Mouse (Mus musculus) limb, embryonic 13.5 days (tissue): ENCODE results near the gene Cyp39a1. TPM values are rescaled to one million over a fixed set of nuclear protein-coding genes. Genes with fewer than 3 reads are reported as not detected.
A peak's percentile ranks its signal among the peaks of the same experiment; 100 is the strongest.

Experiments used
- ATAC-seq: fragments of 200-750 bp; cut with Nextera tagmentation; 2 replicates; pipeline ENCODE4 v1.8.0; 2017; ENCODE audit warnings: low read depth, moderate number of reproducible peaks, moderate TSS enrichment; ENCODE audit not compliant: low FRiP score
- H3K27ac ChIP-seq: fragments of 300-500 bp; sonication (generic); 2 replicates; pipeline ENCODE4 v1.5.1; 2015; ENCODE audit warnings: inconsistent platforms, mild to moderate bottlenecking, moderate library complexity
- H3K27me3 ChIP-seq: fragments of 300-500 bp; sonication (generic); 2 replicates; pipeline ENCODE4 v1.6.1; 2015; ENCODE audit warnings: mild to moderate bottlenecking, inconsistent platforms
- H3K36me3 ChIP-seq: fragments of 300-500 bp; sonication (generic); 2 replicates; pipeline ENCODE4 v1.6.1; 2015; ENCODE audit warnings: inconsistent platforms, mild to moderate bottlenecking, moderate library complexity
- H3K4me1 ChIP-seq: fragments of 300-500 bp; sonication (generic); 2 replicates; pipeline ENCODE4 v1.6.1; 2015; ENCODE audit warnings: inconsistent platforms
- H3K4me2 ChIP-seq: fragments of 300-500 bp; sonication (generic); replicated peaks from 2 replicates; pipeline ENCODE4 v1.6.1; 2015; ENCODE audit warnings: inconsistent platforms, mild to moderate bottlenecking, moderate library complexity
- H3K4me3 ChIP-seq: fragments of 300-500 bp; sonication (generic); 2 replicates; pipeline ENCODE4 v1.5.1; 2015; ENCODE audit warnings: moderate library complexity, mild to moderate bottlenecking, inconsistent platforms
- H3K9ac ChIP-seq: fragments of 300-500 bp; sonication (generic); 2 replicates; pipeline ENCODE4 v1.6.1; 2015; ENCODE audit warnings: mild to moderate bottlenecking, inconsistent platforms
- H3K9me3 ChIP-seq: fragments of 300-500 bp; sonication (generic); 2 replicates; pipeline ENCODE4 v1.6.1; 2016; ENCODE audit warnings: inconsistent platforms
- WGBS: fragments of 180-500 bp; shearing (Covaris S2); methylation state at CpG from one replicate; pipeline ENCODE4 v1.1.7; 2015; 5-methylcytosine and 5-hydroxymethylcytosine counted together
- polyA plus RNA-seq: library from polyadenylated mRNA; unstranded; fragments of >200 nt; fragmentation: Nextera tagmentation; extraction: Ambion mirVana; gene quantifications from 2 replicates; pipeline ENCODE4 v1.2.1, GENCODE M21; 2015

Gene Cyp39a1
- polyA plus RNA-seq, 1 experiment from 2014 or later, result 32.0 TPM

DNA sequence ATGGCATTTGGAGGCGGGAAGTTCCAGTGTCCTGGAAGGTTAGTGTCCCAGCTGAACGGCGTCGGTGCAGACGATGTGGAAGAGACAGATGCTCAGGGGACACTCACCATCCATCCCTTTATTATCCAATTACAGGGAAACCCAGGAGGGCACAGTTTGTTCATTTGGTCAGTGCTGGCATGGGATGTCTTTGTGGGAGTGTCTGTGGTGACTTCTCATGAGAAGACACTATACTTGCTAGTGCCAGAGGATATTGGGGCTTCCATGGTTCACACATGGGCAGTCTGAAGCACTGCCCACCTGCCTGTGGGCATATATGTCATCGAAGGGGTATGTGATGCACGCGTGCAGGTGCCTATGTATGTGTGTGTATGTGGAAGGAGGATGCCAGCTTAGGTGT is 64.8 kb downstream of the Cyp39a1 start:
- Histone ChIP-seq H3K4me3 (no peak overlapping the region), H3K4me2 (no peak overlapping the region), H3K4me1 (no peaks in the 10 kb centered on the region), H3K9me3 (no peaks in the 10 kb centered on the region), H3K27ac (no peak overlapping the region), H3K9ac (no peak overlapping the region), H3K27me3 (no peaks in the 10 kb centered on the region), H3K36me3 (peaks cover 5% of the 10 kb centered on the region; the same call in 1 of the 2 replicates)
- no peak for ATAC-seq
- 94% methylated on average over 8 of the region's 8 CpGs for WGBS

DNA sequence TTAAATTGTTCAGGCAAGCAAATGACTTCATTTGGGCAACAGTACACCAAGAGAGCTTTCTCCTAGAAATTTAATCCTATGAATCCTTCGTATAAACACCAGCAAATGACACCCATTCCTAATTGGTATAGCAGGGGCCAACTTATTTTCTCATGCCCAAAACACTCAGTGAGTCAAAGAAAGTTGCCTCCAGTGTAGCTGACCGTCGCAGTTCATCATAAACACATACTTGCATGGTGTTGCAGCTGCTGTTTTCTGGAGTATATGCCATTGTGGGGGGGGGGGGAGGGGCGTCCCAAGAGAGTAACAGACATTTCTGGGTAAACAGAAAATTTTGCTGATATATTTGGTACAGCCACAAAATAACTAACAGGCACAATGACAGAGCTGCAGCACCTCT is 67.0 kb downstream of the Cyp39a1 start:
- Histone ChIP-seq H3K9ac (no peak overlapping the region), H3K27me3 (no peaks in the 10 kb centered on the region), H3K4me2 (no peak overlapping the region), H3K27ac (no peak overlapping the region), H3K9me3 (no peaks in the 10 kb centered on the region), H3K4me1 (no peaks in the 10 kb centered on the region), H3K36me3 (peaks cover 5% of the 10 kb centered on the region; the same call in 1 of the 2 replicates), H3K4me3 (no peak overlapping the region)
- no peak for ATAC-seq
- WGBS, result 68% methylated on average over 4 of the region's 4 CpGs

DNA sequence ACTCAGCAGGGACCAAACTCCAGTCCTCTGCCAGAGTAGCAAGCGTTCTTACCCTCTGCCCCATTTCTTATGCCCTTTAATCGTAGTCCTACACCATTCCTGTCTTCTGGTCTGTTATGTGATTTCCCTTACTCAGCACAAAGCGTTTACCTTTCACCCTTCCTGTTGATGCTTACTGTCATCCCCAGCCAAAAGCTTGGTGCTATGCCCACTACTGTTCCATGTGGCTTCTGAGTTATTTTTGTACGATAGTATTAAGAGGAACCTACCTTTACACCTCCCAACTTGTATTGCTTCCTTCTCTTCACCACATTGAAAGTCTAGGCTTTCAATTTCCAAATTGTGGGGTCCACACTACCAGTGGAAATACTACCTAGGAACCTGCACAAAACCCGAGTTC is 76.7 kb downstream of the Cyp39a1 start:
- no peaks in the 10 kb centered on the region for H3K27me3 ChIP-seq
- no peak overlapping the region for H3K4me3 ChIP-seq
- H3K27ac ChIP-seq, result no peak overlapping the region
- H3K4me1 ChIP-seq, result no peaks in the 10 kb centered on the region
- H3K9me3 ChIP-seq, result peaks cover 5% of the 10 kb centered on the region; the same call in 1 of the 2 replicates
- H3K36me3 ChIP-seq, result peaks cover 19% of the 10 kb centered on the region
- H3K9ac ChIP-seq, result no peak overlapping the region
- no peak for ATAC-seq
- 86% methylated on average over 5 of the region's 5 CpGs for WGBS
- no peak overlapping the region for H3K4me2 ChIP-seq

DNA sequence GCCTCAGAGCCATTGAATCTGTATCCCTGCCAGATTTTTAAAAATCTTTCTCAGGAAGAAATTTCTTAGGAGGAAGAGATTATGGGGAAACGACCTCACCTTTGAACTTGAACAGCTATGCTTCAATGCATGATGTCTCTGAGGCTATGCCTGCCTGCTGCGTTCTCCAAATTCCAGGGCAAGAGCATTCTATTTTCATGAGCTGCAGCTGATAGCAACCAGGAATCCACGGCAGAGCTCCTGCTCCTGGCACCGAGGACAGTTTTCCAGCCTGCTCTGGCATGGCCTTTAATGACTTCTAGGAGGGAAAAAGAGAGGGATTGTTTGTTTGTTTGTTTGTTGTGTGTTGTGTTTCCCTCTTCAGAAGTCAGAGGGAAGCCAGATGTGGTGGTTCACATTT is 77.2 kb downstream of the Cyp39a1 start:
- 43% methylated on average over 4 of the region's 4 CpGs for WGBS

DNA sequence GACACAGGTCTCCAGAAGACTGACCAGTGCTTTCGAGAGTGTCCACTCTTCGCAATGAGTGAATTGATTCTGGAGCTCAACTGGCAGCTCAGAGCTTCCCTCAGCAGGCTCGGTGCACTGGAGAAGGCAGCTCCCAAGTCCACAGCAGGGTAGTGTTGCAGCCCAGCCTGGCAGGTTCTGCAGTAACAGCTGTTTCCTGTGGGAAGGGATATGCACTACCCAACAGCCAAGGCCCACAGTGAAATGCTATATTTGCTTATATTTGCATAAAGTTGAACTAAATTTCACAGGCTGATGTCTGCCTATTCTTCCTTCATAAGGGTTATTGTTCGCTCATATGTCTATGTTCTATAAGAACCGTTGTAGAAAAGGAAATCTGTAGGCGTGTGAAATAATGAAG is 83.9 kb downstream of the Cyp39a1 start:
- Histone ChIP-seq H3K27me3 (no peaks in the 10 kb centered on the region), H3K36me3 (peaks cover 27% of the 10 kb centered on the region), H3K4me1 (0 out of 2 replicates have a peak, but pooled peaks cover 5% of the 10 kb centered on the region), H3K27ac (no peak overlapping the region), H3K9me3 (no peaks in the 10 kb centered on the region), H3K9ac (no peak overlapping the region), H3K4me2 (no peak overlapping the region), H3K4me3 (no peak overlapping the region)
- ATAC-seq, result no peak
- WGBS, result 93% methylated on average over 6 of the region's 6 CpGs

More for the DNA sequence above, 77.2 kb downstream of the Cyp39a1 start:
- peaks cover 5% of the 10 kb centered on the region; the same call in 1 of the 2 replicates for H3K9me3 ChIP-seq
- H3K27me3 ChIP-seq, result no peaks in the 10 kb centered on the region
- no peaks in the 10 kb centered on the region for H3K4me1 ChIP-seq
- no peak overlapping the region for H3K27ac ChIP-seq
- ATAC-seq, result no peak
- no peak overlapping the region for H3K9ac ChIP-seq
- no peak overlapping the region for H3K4me3 ChIP-seq
- no peak overlapping the region for H3K4me2 ChIP-seq
- peaks cover 24% of the 10 kb centered on the region for H3K36me3 ChIP-seq

DNA sequence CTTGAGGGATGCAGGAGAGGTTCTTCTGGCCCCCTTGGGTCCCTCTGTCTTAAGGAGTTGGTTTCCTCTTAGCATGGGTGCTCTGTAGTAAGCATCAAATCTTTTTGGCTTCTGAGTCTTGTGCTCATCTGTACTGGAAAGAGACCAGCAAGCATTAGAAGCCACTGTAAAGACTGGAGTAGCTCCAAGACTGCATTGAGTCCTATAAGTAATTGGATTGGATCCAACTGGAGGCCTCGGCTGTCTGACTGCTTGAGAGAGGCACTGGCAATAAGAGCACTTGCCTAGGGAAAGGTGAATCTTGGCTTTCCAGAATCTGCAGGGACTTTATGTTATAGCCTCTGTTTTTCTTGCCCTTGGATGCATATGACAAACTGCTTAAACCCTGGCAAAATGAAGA is 85.6 kb downstream of the Cyp39a1 start:
- no peaks in the 10 kb centered on the region for H3K27me3 ChIP-seq
- H3K4me1 ChIP-seq, result 0 out of 2 replicates have a peak, but pooled peaks cover 5% of the 10 kb centered on the region
- H3K9ac ChIP-seq, result no peak overlapping the region
- 39% methylated on average over 1 of the region's 1 CpGs for WGBS
- H3K4me3 ChIP-seq, result no peak overlapping the region
- ATAC-seq, result no peak
- H3K4me2 ChIP-seq, result no peak overlapping the region
- H3K27ac ChIP-seq, result no peak overlapping the region
- H3K36me3 ChIP-seq, result peaks cover 16% of the 10 kb centered on the region; the same call in 1 of the 2 replicates
- H3K9me3 ChIP-seq, result no peaks in the 10 kb centered on the region

DNA sequence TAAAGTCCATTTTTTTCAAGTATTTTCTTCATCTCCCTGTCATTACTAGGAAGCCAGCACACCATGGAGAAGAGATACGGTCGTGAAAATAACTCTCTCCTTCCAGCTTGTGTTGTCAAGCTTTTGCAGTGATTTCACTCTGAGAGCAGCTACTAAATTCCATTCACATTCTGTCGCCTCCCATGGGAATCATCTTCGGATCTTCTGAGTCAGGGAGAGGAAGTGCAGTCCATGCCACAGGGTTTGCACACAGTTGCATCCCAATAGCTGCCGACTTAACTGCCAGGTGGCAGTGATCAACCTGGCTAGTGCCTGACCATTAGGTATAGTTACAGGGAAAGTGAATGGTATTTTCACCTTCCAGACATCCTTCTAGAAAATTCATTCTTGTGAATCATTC is 87.5 kb downstream of the Cyp39a1 start:
- no peak overlapping the region for H3K4me2 ChIP-seq
- no peaks in the 10 kb centered on the region for H3K9me3 ChIP-seq
- H3K4me3 ChIP-seq, result no peak overlapping the region
- ATAC-seq, result no peak
- no peaks in the 10 kb centered on the region for H3K27me3 ChIP-seq
- peaks cover 8% of the 10 kb centered on the region; the same call in 1 of the 2 replicates for H3K36me3 ChIP-seq
- H3K27ac ChIP-seq, result no peak overlapping the region
- 72% methylated on average over 5 of the region's 5 CpGs for WGBS
- H3K4me1 ChIP-seq, result 0 out of 2 replicates have a peak, but pooled peaks cover 5% of the 10 kb centered on the region
- H3K9ac ChIP-seq, result no peak overlapping the region

DNA sequence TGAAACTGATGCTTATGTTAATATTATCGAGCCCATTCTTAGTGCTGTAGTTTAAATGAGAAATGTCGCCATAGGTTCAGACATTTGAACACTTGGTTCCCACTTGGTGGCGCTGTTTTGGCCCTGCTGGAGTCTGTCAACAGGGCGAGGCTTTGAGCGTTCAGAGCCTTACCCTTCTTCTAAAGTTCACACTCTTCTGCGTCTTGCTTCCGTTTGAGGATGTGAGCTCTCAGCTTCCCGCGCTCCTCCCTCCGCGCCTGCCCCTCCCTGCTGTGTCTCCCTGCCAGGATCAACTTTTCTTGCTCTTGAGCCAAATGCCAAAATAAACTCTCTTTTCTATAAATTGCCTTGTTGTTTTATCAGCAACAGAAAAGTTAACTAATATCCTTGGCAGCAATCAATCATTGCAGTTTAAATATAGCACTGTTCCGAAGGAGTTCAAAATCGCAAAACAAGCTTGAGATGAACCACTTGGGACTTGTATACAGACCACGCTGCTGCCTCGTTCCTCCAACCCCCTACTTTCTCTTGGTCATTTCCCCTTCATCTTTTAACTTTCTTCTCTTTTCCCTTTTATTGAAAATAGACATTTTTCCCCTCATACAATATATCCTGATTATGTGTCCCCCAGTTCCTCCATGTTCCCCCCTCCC is 91.5 kb downstream of the Cyp39a1 start:
- H3K9ac ChIP-seq, result no peak overlapping the region
- WGBS, result 46% methylated on average over 15 of the region's 15 CpGs
- H3K4me1 ChIP-seq, result 0 out of 2 replicates have a peak, but pooled peaks cover 2% of the 10 kb centered on the region
- ATAC-seq, result no peak
- peak overlapping the region; percentile 13; the same call in 1 of the 2 replicates for H3K4me3 ChIP-seq
- no peaks in the 10 kb centered on the region for H3K9me3 ChIP-seq
- no peak overlapping the region; the same call in 1 of the 2 replicates for H3K27ac ChIP-seq
- no peaks in the 10 kb centered on the region for H3K27me3 ChIP-seq
- peak overlapping the region; percentile 32 for H3K4me2 ChIP-seq
- H3K36me3 ChIP-seq, result no peaks in the 10 kb centered on the region

DNA sequence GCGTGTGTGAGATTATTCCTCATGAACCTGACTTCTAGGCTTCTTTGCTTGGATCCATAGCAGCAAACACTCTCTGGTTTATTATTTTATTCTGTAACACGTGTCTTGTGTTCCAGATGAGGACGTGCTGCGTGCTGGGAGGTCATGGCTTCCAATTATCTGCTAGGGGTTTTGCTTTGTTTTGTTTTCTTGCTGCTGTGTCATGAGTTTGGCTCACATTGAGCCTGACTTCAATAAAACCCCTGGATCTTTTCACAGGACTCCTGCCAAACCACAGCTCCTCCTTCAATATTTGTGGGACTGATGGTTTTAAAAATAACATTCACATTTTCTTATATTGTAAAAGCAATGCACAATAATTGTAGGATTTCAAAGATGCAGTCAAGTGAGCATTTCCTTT is 117.3 kb downstream of the Cyp39a1 start:
- H3K27me3 ChIP-seq, result no peaks in the 10 kb centered on the region
- WGBS, result 67% methylated on average over 4 of the region's 4 CpGs
- H3K36me3 ChIP-seq, result no peaks in the 10 kb centered on the region
- H3K9me3 ChIP-seq, result no peaks in the 10 kb centered on the region
- no peaks in the 10 kb centered on the region for H3K4me1 ChIP-seq
- no peak for ATAC-seq
- H3K4me3 ChIP-seq, result no peak overlapping the region
- H3K4me2 ChIP-seq, result no peak overlapping the region
- no peak overlapping the region for H3K9ac ChIP-seq
- H3K27ac ChIP-seq, result no peak overlapping the region

DNA sequence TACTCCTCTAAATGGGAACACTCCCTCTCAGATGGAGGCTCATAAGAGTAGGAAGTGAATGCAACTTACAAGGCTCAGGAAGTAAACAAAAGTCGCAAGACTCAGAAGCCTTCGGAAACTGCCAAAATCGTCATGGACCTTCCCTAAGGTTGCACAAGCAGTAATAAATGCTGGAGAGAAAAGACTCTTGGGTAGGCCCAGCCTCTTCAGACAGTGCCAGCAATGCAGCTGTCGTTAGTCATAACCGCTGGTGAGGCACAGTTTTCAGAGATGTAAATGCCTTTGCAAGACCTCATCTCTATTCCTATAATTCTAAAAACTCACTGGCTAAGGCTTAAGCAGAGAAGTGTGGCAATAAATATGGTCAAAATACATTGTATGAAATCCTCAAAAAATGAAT is 121.0 kb downstream of the Cyp39a1 start:
- H3K27ac ChIP-seq, result no peak overlapping the region
- 91% methylated on average over 5 of the region's 5 CpGs for WGBS
- H3K4me3 ChIP-seq, result no peak overlapping the region
- ATAC-seq, result no peak
- H3K36me3 ChIP-seq, result no peaks in the 10 kb centered on the region
- no peaks in the 10 kb centered on the region for H3K27me3 ChIP-seq
- no peak overlapping the region for H3K4me2 ChIP-seq
- H3K9me3 ChIP-seq, result no peaks in the 10 kb centered on the region
- no peaks in the 10 kb centered on the region for H3K4me1 ChIP-seq
- H3K9ac ChIP-seq, result no peak overlapping the region

DNA sequence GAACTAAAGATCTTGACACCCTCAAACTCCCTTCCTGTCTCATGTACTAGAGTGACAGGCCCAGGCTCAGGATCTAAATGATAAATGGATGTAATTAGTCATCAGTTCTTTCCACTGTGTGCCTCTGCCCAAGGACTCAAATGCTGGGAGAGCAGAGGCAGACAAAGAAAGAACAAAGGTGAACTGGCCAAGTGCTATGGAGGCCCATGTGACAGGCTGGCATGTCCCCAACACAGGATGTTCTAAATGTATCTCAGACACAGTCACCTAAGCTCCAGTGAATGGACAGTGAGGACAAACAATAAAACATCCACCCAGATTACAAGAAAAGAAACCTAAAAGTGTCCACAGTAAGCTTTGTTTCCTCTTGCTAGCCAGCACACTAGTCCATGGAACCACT is 122.2 kb downstream of the Cyp39a1 start:
- H3K27ac ChIP-seq, result no peak overlapping the region
- no peaks in the 10 kb centered on the region for H3K36me3 ChIP-seq
- H3K27me3 ChIP-seq, result no peaks in the 10 kb centered on the region
- no peak overlapping the region for H3K4me3 ChIP-seq
- H3K9me3 ChIP-seq, result no peaks in the 10 kb centered on the region
- no peaks in the 10 kb centered on the region for H3K4me1 ChIP-seq
- no peak overlapping the region for H3K9ac ChIP-seq
- no peak for ATAC-seq
- no peak overlapping the region for H3K4me2 ChIP-seq

DNA sequence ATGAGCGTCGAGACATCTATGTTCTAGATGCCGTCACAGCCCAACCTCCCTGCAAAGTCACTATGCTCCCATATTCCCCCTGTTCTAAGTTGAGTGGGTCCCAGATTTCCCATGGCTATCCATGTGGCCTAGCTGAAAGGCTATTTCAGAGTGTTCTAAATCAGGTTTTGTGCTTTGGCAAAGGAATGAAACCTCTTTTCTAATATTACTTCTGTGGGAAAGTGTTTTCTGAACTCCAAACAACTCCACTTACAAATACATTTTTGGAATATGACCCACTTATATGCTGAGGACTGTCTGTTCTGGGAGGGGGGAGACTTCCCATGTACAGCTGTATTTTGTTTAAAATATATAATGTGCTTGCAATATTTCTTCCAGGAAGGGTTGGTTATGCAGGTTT is 124.5 kb downstream of the Cyp39a1 start:
- Histone ChIP-seq H3K4me2 (no peak overlapping the region), H3K27ac (no peak overlapping the region), H3K36me3 (no peaks in the 10 kb centered on the region), H3K4me3 (no peak overlapping the region), H3K4me1 (no peaks in the 10 kb centered on the region), H3K9ac (no peak overlapping the region), H3K9me3 (no peaks in the 10 kb centered on the region), H3K27me3 (peaks cover 4% of the 10 kb centered on the region; the same call in 1 of the 2 replicates)
- no peak for ATAC-seq
- 97% methylated on average over 3 of the region's 3 CpGs for WGBS

DNA sequence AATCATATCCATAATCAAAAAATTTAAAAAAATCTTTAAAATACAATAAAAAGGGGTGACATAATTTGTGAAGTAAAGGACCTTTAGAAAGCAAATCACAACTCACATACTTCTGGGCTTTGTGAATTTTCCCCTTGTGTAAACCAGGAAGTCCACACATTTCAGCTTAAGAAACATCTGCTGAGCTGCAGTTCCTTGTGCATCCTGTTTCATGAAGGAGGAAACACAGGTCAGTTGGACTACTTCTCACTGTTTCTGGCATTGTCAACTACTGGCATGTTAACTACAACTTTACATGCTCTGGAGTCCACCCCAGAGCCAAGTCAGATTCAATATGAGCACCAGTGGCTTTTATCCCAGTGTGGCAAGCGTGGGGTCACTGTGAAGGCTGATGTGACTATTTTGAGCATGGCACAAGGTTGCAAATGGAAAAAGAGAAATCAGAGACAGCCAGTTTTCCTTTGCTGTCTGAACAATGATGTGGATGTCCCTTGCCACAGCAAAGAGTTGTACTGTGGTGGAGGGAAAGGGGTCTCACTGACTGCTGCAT is 127.6 kb downstream of the Cyp39a1 start:
- H3K4me2 ChIP-seq, result no peak overlapping the region
- 82% methylated on average over 1 of the region's 1 CpGs for WGBS
- H3K36me3 ChIP-seq, result no peaks in the 10 kb centered on the region
- ATAC-seq, result no peak
- no peak overlapping the region for H3K9ac ChIP-seq
- no peak overlapping the region for H3K4me3 ChIP-seq
- H3K9me3 ChIP-seq, result no peaks in the 10 kb centered on the region
- H3K27me3 ChIP-seq, result peaks cover 14% of the 10 kb centered on the region
- H3K27ac ChIP-seq, result no peak overlapping the region
- no peaks in the 10 kb centered on the region for H3K4me1 ChIP-seq
